Mouse (Mus musculus) cortical plate, adult 2 months (tissue): Measurements from ENCODE around the gene Prpf19.

Source experiments
- CTCF ChIP-seq: fragments of 200-500 bp; IDR thresholded peaks from 2 replicates; pipeline ENCODE4 v1.5.1; 2011; ENCODE audit warnings: mild to moderate bottlenecking, control low read depth, low read length; ENCODE audit not compliant: insufficient read depth; ENCODE audit errors: extremely low read depth
- POLR2A ChIP-seq: fragments of 200-500 bp; IDR thresholded peaks from 2 replicates; pipeline ENCODE4 v1.6.1; 2011; ENCODE audit warnings: mild to moderate bottlenecking, low read length, control low read depth; ENCODE audit not compliant: insufficient read depth; ENCODE audit errors: extremely low read depth

DNA sequence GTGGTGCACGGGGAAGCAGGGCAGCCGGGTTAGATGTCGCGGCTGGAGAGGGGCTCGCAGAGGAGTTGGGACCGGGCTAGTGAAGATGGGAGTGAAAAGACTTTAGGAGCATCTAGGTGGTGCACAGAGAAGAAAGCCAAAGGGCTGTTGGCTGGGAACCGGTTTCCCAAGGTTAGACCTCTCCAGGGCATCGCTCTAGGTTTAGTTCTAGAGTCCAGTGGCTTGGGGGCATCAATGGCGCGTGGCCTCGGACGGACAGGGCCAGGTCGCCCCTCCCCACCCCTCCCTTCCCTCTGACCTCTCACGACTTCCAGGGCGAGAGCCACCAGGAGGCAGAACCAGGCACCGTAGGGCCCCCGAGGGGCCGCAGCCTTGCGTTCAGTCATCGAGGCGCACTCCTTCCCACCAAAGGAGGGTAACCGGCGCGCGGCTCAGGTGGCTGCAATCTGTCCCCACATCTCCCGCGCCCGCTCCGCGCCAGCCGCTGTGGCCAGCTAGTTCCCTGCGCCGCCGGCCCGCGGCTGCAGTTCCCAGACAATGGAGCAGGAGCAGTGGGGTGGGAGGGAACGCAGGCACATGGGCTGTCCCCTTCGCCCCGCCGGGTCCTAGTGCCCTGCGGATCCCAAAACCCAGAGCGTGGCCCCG lies 25.7 kb upstream of the Prpf19 start:
- TF ChIP-seq CTCF (no peak), POLR2A (peak; percentile 89)
